Mouse (Mus musculus) heart, adult 11 months (tissue): Measurements from ENCODE around the gene Btbd10.
A peak's percentile ranks its signal among the peaks of the same experiment; 100 is the strongest.

Experiments
- DNase-seq: peaks from one replicate; pipeline ENCODE4 v3.0.0; 2022

The Btbd10 gene

DNA sequence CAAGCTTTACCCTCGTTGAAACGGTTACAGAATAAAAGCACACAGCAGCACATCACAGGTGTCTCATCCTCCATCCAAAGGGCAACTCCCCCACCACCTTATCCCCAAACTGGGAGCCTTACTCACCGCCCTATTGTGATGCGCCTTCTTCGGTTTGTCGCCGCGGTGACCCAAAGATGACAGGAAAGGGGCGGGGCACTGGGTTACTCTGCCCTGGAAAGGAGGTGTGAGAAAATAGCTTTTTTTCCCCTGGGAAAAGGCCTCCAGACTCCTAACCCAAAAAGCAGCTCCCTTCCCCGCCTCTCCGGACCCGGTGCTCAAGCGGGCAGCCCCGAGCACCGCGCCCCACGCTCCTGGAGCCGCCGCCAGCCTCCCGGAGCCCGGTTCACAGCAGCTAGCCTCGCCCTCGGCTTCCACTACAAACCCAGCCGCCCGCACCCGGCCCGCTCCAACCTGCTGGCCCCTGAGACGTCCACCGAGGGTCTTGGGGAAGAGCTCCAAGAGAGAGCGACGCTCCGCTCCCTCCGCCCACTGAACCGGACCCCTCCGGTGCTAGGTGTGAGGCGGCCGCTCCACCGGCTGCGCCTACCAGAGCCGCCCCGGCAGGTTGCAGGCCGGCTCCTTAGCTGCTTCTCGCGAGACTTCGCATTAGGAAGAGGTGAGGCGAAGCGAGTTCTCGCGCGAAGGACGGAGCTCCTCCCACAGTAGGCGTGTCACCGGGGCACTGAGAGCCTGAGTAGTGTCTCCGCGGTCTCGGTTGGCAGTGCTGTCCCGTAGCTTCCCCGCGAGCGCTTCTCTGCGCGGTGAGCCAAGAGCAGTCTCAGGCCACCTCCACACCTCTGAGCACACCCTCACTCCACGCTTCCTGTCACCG, at the start of gene Btbd10:
TSS of gene Btbd10 (minus strand) at position 647 of the 874 bp plus-strand sequence.
- DNase-seq = peak; percentile 99

DNA sequence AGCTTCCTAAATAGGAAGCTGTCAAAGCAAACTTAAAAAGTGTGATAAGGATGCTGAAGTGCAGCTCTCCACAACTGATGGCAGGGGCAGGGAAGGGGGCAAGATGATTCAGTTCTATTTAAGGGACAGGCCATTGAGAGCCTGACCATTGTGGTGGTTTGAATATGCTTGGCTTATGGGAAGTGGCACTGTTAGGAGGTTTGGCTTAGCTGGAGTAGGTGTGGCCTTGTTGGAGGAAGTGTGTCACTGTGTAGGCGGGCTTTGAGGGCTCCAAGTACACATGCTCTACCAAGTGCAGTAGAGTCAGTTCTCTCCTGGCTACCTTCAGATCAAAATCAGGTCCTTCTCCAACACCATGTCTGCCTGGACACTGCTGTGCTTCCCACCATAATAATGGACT, 47.3 kb upstream of the Btbd10 start:
- DNase-seq = peak; percentile 57

DNA sequence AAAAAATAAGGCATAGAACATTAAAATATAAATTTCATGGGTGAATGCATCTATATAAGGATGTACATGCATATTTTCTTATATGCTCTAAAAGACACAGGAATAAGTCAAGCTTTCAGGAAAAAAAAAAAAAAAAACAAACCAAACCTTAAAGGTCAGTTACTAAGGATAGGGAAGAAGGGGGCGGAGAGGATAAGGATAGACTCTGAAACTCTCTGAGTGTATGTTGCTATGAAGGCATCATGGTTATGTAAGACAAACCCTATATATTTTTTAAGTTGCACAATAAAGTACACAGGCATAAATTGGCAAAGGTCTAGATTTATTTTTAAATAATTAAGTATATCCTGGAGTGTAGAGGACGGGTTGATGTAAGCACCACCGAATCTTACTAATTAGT, 46.1 kb upstream of the Btbd10 start:
- DNase-seq = no peak

DNA sequence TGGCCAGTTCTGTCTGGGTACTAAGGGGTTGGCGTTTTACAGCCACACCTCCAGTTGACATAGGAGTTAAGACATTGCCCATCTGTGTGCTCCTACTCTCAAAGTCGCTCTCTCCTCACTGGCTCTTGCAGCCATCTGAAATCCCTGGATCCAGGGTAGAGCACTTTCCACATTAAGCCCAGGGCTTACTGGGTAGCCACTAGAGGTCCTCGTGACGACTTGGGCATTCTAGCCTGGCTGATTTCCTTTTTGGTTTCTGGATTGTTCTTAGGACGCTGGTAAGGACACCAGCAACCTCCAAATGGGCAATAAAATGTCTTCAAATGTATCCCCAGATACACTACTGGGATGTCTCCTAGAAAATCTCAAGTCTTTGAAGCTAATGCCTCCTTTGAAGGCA, 39.5 kb upstream of the Btbd10 start:
- DNase-seq = no peak

DNA sequence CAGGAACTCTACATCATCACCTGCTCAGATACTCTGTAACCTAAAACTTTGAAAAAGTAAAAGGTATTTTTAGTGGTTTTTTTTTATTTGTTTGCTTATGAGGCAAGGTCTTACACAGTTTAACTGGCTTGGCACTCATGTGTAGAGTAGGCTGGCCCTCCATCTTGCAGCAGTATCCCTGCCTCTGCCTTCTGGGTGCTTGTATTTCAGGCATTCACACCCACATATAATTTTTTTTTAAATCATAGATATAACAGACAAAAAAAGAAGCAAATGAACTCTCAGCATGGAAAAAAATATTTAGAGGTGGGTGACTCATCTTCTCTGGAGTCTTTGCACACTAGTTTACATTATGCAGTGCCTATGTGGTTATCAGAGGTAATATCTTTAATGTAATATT, 28.9 kb upstream of the Btbd10 start:
- DNase-seq = no peak

DNA sequence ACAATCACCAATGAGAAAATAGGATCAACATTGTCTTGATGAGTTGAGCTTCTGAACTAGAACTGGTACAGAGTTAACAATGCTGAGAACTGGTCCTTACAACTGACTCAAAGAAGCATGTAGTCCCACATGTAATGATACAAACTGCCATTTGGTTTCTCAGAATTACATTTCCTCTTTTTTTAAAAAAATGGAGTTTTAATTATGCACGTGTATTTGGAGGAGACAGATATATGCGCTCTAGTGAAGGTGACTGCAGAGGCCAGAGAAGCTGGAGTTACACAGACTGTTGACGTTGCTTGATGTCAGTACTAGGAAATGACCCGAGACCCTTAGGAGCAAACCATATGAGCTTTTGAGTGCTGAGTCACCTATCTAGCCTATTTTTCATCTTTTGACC, 27.5 kb upstream of the Btbd10 start:
- DNase-seq = no peak

DNA sequence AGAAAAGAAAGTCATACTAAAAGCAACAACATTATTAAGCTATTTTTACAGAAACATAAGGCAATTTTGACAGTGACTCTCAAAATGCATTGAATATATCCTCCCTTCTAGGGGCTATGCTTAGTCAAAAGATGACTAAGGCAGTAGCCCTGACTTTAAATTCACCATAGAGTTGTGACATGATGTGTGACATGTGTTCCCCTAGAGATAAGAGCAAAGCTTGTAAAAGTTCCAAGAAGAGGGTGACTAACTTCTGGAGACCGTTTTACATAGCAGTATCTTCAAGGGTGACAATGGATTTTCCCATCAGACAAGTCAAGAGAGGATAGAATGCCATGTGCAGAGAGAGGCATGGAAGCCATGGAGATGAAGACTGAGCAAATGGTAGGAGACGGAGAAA, 22.4 kb upstream of the Btbd10 start:
- DNase-seq = no peak

DNA sequence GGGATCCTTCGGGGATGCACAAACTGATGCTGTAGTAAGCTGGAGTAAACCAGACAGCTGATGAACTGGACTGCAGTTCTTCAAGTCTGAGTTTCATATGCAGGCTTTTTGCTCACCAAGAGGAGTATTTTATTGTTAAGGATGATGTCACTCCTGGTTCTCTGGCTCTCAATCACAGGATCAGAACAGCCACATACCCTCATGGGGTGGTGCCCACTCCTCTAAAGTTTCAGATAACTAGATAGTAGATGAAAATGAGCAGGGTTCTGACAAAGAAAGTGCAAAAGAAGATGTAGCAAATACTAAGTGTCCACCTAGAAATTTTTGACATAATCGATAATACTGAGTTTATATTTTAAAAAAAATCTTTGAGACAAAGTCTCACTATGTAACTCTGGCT, 19.3 kb upstream of the Btbd10 start, which contains the start of gene Pth:
TSS of gene Pth (minus strand) at position 101 of the 400 bp plus-strand sequence.
- DNase-seq = no peak

DNA sequence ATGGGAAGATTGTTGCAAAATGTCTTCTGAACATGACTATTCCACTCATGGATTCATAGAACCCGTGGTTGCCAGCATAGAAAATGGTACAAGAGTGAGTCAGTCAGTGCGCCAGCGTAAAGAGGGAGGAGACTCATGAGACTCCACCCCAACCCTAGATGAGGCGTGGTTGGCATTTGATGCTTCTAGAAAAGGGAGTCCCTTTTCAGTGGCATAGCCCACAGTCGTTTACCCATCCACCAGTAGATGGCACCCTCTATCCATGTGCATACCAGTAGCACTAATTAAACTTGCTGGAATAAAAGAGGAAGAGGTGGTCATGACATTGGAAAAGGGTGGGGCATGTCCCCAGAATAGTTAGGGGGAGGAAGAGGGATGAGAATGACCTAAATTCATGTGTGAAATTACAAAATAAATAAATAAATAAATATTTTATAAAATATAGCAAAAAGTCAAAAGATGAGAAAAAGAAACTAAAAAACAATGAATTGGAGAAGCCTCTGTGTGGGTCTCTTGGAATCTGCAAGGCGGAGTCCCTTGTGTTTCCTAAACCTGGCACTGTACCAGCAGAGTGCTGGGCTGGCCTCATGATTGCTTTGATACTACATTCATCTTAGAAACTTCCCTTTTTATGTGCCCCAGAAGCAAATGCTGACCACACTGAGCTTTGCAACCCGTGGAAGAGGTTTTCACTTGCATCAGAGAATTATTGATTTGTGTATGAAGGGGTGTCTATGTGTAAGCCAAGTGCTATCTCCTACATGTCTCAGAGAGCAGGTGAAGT, 8.9 kb upstream of the Btbd10 start:
- peak; percentile 98 for DNase-seq

DNA sequence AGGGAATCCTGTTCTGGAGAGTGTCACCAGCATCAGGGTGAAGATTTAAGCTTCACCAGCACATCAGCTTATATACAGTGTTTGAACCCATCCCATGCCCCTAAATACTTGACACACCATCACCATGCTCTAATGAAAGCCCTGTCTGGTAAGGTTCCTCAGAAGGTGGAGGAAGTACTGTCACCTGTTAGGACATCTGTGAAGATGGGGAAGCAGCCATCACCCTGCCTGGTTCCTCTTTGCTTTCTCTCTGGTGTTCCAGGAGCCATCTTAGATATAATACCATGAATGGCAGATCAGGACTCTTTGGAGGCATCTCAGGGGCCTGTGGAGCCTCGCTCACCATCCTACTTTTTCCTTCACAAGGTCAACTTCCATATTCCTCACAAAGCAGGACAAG, 3.5 kb upstream of the Btbd10 start:
- no peak for DNase-seq

DNA sequence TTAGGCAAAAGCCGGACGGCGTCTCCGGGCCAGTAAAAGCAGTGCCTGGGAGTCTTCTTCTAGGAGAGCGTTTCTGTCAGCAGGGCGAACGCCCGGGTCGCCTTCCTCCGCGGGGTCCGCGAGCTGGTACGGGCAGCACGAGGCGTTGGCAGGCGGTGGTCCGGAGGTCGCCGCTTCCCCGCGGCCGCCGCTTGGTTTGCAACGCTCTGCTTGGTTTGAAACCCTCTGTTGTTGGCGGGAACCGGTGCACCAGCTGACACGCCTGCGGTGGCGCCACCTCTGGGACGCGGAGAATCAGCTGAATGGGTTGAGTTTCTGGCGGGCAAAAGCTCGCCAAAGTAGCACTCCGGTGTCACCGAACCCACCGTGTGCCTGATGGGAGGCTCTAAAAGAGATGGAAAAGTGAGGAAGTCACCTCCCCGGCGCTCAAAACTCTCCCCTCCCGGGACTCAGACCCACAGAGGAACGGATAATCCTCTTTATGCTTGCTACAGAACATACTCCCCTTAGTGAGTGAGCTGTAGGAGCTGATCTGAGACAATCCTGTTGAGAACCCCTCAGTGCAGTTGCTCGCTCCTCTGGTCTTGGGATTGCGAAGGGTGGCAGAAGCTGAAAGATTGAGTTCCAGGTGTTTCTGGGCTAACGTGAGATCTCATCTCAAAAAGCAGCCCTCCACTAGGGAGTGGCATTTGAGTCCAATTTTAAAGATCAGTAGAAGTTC, 588 bp upstream of the Btbd10 start:
- peak; percentile 96 for DNase-seq

DNA sequence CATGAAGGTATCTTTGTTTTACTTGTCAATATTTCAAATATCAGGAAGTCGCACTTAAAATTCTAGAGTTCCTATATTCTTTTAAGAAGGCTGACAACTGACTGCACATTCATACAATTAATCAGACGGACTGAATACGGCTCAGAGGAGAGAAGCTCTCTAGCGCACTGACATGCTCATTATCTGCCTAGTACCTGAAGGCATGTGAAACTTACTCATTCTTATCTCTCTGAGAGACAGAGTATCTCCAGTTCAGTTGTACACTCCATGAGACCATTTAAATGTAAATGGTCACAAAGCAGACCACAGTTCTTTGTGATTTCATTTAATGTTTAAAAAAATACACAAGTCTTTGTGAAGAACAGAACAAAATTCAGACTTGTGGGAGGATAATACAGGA, 1.8 kb downstream of the Btbd10 start:
- DNase-seq = no peak

DNA sequence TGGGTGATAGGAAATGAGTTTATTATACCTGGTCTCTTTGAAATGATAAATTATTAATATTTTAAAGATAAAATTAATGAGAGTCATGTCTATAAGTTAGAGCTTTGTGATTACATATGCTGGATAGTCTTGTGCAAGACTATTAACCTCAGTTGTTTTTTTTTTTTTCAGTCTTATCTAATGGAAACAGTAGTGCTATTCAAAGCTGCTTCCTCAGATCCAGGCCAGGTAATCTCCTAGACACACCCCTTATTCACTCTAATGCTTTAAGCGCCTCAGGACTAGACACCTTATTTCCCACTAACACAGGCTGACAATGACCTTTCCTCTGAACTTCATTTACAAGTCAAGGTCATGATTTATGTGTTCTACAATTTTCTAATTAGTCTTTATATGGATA, 20.1 kb downstream of the Btbd10 start:
- DNase-seq = no peak

DNA sequence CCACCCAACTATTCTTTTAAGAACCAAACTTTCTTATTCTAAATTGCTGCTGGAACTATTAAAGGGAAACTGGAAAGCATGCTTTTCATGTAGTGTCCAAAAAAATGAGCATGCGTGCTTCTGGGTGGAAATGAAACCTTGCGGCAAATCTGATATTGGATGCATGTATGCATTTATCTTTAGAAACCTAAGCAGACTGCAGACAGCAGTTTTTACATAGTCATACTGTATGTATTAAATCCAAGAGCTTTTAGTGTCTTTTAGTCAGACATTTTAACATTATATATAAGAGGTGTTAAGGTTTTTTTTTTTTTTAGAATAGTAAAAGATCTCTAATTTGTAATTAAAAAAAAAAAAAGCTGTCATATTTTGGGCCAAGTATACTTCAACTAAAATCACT, 21.5 kb downstream of the Btbd10 start:
- no peak for DNase-seq

DNA sequence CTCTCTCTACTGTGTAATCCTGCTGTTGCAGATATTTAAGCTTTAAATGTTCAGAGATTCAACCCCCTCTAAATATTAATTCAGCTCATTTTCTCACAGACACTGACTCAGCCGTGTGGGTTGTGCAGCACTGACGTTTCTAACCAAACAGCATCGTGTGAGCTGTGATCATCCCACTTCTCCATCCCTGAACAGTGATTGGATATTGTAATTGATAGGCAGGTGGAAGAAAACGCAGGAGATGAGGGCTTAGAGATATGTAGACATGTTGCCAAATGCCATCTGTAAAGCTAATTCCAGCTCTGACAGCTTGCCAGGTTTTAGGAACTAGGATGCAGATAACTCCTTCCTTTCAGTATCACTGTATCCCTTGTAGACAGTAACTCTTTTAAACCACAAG, 21.9 kb downstream of the Btbd10 start:
- peak; percentile 90 for DNase-seq

DNA sequence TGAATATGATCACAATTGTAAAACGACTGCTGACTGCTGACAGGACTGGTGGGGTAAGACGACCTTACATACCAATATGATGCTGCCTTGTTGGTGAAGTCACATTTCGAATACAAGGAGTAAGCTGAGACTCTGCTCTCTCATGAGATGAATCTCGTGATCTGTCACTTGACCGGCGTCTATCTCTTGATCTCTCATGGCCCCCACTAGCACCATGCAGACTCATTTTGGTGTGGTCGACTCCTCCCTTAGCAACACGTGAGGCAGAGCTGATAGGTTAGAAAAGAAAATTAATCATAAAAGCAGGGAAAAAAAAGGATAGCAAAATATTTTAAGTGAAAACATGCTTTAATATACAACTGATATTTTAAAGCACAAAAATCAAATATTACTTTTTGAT, 33.9 kb downstream of the Btbd10 start:
- no peak for DNase-seq

DNA sequence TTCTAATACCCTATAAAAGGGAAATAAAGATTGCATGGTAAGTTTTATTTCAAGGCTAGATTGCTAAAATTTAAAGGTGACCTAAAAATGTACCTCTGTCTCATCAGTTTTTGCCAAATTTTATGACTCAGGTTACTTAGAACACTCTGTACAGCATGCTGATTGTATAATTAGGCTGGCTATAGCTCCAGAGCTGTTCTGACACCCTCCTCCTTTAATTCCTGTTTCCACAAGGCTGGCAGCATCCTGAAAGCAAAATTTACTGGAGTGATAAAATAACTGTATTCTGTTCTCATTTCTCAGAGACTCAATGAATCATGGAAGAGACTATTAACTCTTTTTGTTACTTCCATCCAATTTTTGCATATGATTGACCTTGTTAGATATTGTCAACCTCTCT, 35.2 kb downstream of the Btbd10 start:
- no peak for DNase-seq

DNA sequence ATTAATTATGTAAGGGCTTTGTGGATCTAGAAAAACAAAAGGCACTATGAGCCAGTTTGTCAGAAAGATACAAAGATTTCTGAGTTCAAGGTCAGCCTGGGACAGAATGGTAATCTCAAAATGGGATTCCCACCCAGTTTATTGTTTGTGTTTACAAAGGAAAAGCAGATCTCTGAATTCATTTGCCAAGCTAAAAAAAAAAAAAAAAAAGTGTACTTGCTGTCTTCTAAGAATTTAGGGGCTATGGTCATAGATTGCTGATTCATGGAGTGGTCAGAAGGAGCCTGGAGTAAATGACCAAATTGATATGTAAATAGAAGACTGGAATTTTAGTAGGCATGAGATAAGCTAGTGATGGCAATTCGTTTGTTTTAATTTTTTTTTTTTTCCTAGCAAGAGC, 49.1 kb downstream of the Btbd10 start:
- no peak for DNase-seq

DNA sequence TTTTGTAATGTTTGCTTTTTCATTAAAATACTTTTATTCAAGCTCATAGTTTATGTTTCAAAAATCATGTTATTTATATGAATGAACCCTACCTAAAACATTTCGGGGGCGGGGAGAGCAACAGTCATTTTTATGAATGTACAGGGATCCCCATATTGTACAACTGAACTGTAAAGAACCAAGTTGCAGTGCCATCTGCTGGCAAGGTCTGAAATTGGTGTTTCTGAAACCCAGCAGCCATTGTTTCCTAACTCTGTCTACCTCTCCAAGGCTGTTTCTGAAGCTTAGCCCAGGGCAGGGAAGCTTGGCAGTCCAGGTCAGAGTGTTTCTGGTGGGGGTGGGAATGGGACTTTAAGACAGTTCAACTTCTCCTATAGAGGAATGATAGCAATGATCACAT, 57.4 kb downstream of the Btbd10 start:
- no peak for DNase-seq

DNA sequence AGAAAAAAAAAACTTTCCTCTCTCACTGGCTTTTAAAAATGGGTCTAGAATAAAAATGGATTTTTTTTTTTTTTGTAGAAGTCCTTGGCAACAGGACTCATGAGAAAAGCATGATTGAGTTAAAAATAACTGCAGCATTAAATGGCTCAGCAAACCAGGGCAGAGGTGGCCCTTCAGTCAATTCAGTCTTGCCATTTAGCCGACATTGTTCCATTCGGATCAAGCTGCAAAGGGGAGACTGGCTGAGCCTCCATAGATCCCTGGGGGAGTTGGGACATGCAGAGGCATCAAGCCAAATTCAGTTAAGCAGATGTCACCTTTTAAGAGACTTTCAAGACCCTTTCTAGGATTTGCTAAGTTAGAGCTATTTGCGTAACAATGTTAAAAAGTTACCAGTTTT, 59.1 kb downstream of the Btbd10 start:
- no peak for DNase-seq

DNA sequence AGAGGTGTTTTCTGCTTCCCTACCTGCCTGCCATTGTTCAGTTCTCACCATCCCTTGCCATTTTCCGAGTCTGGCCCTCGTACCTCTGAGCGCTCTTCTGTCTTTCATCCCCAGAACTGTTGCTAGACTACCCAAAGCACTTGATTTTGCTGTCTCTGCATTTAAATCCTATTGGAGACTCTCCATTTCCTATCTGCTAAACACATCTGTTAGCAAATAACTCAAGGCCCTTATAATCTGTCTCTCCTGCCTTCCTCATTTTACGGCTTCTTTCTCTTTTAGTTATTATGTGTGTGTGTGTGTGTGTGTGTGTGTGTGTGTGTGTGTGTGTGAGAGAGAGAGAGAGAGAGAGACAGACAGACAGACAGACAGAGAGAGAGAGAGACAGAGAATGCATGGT, 71.4 kb downstream of the Btbd10 start:
- no peak for DNase-seq

DNA sequence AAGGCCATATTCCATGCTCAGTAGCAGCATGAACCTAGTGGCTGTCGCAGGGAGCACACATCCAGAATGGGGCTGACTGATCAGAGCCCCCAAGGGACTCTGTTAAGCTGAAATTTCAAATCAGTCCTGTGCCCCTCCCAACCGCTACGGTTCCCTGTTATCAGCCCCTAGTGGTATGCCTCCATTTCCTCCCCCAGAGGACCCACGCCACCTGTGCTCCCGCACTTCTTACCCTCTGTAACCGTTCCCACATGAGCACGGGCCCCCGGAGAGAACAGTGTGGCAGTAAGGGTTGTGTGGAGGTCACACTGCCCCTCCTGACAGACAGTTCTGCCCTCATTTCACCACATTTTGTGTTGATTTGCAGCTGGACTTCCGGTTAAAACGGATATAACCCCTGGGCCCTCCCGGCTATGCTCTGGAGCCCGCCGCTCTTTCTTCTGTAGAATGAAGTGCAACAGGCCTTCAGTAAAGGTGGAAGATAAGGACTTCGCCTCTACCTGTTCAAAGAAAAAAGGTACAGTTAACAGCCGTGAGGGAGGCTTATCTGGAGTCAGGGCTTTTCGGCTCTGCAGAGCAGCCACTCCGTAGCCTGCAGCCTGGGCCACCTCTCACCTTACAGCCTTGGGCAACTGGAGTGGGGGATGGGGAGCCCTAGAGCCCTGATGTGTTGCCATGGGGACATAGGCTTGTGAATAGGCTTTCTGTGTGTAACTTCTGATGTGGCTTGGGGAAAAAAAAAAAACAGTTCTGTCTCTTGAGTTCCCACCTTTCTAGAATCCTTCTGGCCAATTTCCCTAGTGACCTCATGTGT, 73.9 kb downstream of the Btbd10 start:
- peak; percentile 68 for DNase-seq

DNA sequence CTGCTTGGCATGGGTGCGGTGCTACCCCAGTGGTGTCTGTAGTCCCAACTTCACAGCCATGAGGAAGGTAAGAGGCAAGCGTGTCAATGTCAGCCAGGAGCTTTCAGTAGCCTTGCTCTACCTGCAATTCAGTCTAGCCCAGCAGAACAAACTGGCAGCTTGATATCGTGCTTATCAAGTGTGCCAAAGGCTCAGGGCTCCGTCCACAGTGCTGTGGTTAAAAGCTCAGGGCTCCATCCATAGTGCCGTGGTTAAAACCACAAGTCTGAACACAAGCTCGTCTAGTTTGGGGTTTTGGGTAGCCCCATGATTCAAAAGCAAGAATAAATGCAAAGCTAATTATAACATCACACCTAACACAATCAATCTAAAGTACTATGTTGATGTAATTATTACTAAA, 74.6 kb downstream of the Btbd10 start:
- no peak for DNase-seq
